Mouse (Mus musculus) forebrain, embryonic 13.5 days (tissue): ENCODE measurements around the gene Mrpl35. TPM values are rescaled to one million over a fixed set of nuclear protein-coding genes. Genes with fewer than 3 reads are reported as not detected.

Experiments used
- polyA plus RNA-seq: library from polyadenylated mRNA; unstranded; fragments of >200 nt; fragmentation: Nextera tagmentation; extraction: Ambion mirVana; gene quantifications from 2 replicates; pipeline ENCODE4 v1.2.1, GENCODE M21; 2015

The Mrpl35 gene
- polyA plus RNA-seq, 1 experiment from 2014 or later: 55.7 TPM

Other genes with a start within 250 kb of the Mrpl35 start
- 68.0 and 78.8 TPM in 2 replicates for gene Kdm3a, start 194.0 kb downstream of the Mrpl35 start, polyA plus RNA-seq
- gene Reep1, start 119.4 kb downstream of the Mrpl35 start, polyA plus RNA-seq: 102 and 117 TPM in 2 replicates
- 166 and 172 TPM in 2 replicates for gene Immt, start 4.4 kb upstream of the Mrpl35 start, polyA plus RNA-seq
- gene Ptcd3, start 81.8 kb upstream of the Mrpl35 start, polyA plus RNA-seq: 98.1 and 112 TPM in 2 replicates
- gene Polr1a, start 82.1 kb upstream of the Mrpl35 start, polyA plus RNA-seq: 19.2 and 25.2 TPM in 2 replicates